11 mouse cellular contexts compared by ENCODE assay signal in the genomic region with DNA sequence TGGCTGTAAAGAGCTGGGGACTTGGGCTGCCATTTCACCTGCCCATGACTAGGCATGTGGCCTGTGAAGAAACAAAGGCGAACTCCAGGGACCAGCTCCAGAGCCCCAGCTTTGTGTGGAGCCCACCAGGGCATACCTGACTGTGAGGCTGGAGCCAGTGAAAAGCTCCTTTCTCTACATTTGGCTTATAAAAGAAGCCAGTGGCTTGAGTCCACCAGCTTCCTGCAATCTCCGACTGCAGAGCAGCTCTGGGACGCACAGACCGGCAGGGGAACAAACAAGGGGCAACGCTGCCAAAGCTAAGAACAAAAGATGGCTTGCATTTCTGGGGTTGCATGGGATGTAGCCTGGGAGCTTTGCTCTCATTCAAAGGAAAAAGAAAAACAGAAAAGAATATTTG.
DNase-seq lines count a peak whose midpoint lies in the region; TF ChIP-seq lines count a peak whose summit lies in the region.
"Had no signal": no experiment of that assay in that cellular context is flagged by ENCODE, and none has a peak within 500 bp of the region (broad histone marks: within the 10 kb centered on the region; RNA-seq: fewer than 3 reads in every experiment).

No protein-coding gene starts in this region.

- TF ChIP-seq CTCF in layer of hippocampus, adult 2 months (conservative IDR thresholded peaks at IDR 0.05), result no peak

- peak overlapping the region; percentile 84 for H3K27ac ChIP-seq in layer of hippocampus, adult 2 months

- peak; percentile 53 to 62 for DNase-seq in cerebellum, postnatal 10 days
- DNase-seq in cerebellum, adult 11 months, result no peak
- peak; percentile 34 to 43 for DNase-seq in left cerebral cortex, adult 9 months (ENCODE audit: low spot score in 2 of 2)
- no peak for DNase-seq in left cerebral cortex, adult 11 months (ENCODE audit: low spot score)
- peak; percentile 50 to 69 for DNase-seq in layer of hippocampus, adult 2 months (ENCODE audit: low spot score in 2 of 2)
- peak; percentile 66 to 78 for DNase-seq in right cerebral cortex, postnatal 10 days (ENCODE audit: low spot score in 2 of 2)
- DNase-seq in B cell, adult 2 months, result no peak
- no peak for DNase-seq in adrenal gland, adult 2 months
- DNase-seq: heart, postnatal 10 days; kidney, adult 18-20 months; kidney, postnatal 4 days had no signal

- H3K4me3 ChIP-seq in layer of hippocampus, adult 2 months, result no peak overlapping the region

Comparison
In these comparisons a context has a peak if more than half of its experiments do, and no peak if none do; other contexts are left out.
1. DNase-seq: peak in cerebellum, postnatal 10 days (2 of 2), left cerebral cortex, adult 9 months (2 of 2), layer of hippocampus, adult 2 months (2 of 2) and right cerebral cortex, postnatal 10 days (2 of 2); none in cerebellum, adult 11 months (single experiment), left cerebral cortex, adult 11 months (single experiment), B cell, adult 2 months (0 of 2) and adrenal gland, adult 2 months (single experiment).